14 mouse cellular contexts compared by ENCODE assay signal in the genomic region with DNA sequence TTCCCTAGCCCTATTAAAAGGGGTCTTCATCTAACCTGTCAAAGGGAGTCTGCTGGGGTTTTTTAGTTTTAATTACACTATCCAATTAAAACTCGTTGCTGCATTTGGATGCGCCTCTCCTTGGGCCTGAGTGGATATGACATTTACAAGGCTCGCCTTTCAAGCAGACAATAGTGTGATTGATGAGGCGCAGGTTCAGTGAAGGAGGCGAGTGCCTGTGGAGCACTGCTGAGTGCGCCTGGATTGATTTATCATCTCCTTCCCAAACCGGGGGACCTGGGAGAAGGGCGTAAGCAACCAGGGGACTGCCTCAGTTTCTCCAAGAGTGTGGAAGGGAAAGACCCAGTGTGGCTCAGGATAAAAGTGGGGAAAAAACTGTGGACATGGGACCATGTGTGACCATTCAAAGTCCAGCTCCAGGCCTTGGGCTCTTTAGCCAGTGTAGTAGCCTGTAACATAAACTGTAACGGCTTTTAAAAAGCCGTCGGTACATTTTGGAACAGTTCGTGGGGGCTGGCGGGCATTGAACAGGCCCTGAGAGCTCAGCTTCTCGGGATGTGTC.
DNase-seq lines count a peak whose midpoint lies in the region; ATAC-seq lines count a peak whose summit lies in the region.
"Had no signal": no experiment of that assay in that cellular context is flagged by ENCODE, and none has a peak within 500 bp of the region (broad histone marks: within the 10 kb centered on the region; RNA-seq: fewer than 3 reads in every experiment).

No protein-coding gene starts in this region.

- no peaks in the 10 kb centered on the region for H3K27me3 ChIP-seq in midbrain, embryonic 16.5 days (ENCODE audit: control insufficient read depth, insufficient read depth, low read depth, low read length)
- H3K27me3 ChIP-seq in midbrain, embryonic 13.5 days: no peaks in the 10 kb centered on the region
- no peaks in the 10 kb centered on the region for H3K27me3 ChIP-seq in limb, embryonic 12.5 days
- H3K27me3 ChIP-seq: liver, embryonic 15.5 days had no signal

- no peak for ATAC-seq in midbrain, embryonic 16.5 days
- ATAC-seq in midbrain, embryonic 13.5 days: no peak
- no peak for ATAC-seq in limb, embryonic 12.5 days (ENCODE audit: insufficient number of reproducible peaks, insufficient read depth, low FRiP score, low TSS enrichment, low read depth)

- H3K27ac ChIP-seq in midbrain, embryonic 16.5 days (ENCODE audit: low read length): no peak overlapping the region
- H3K27ac ChIP-seq in midbrain, embryonic 13.5 days: no peak overlapping the region
- no peak overlapping the region for H3K27ac ChIP-seq in limb, embryonic 12.5 days
- H3K27ac ChIP-seq: liver, embryonic 15.5 days had no signal

- H3K36me3 ChIP-seq in midbrain, embryonic 16.5 days (ENCODE audit: control insufficient read depth, insufficient read depth, low read length): no peaks in the 10 kb centered on the region
- H3K36me3 ChIP-seq in midbrain, embryonic 13.5 days: no peaks in the 10 kb centered on the region
- peaks cover 19% of the 10 kb centered on the region for H3K36me3 ChIP-seq in limb, embryonic 12.5 days

- H3K4me1 ChIP-seq in midbrain, embryonic 16.5 days (ENCODE audit: control insufficient read depth, insufficient read depth, low read length): peaks cover 23% of the 10 kb centered on the region
- H3K4me1 ChIP-seq in midbrain, embryonic 13.5 days (replicated peaks): peaks cover 52% of the 10 kb centered on the region
- H3K4me1 ChIP-seq in limb, embryonic 12.5 days (replicated peaks): peaks cover 41% of the 10 kb centered on the region
- H3K4me1 ChIP-seq: liver, embryonic 15.5 days had no signal

- no peak overlapping the region for H3K4me2 ChIP-seq in midbrain, embryonic 16.5 days (ENCODE audit: low read length)
- no peak overlapping the region for H3K4me2 ChIP-seq in midbrain, embryonic 13.5 days (replicated peaks)
- no peak overlapping the region for H3K4me2 ChIP-seq in limb, embryonic 12.5 days
- H3K4me2 ChIP-seq: liver, embryonic 15.5 days had no signal

- H3K9ac ChIP-seq in midbrain, embryonic 16.5 days (ENCODE audit: low read depth, low read length): 0 out of 2 replicates have a peak overlapping the region, but pooled peaks have one; percentile 20
- no peak overlapping the region for H3K9ac ChIP-seq in midbrain, embryonic 13.5 days (replicated peaks)
- H3K9ac ChIP-seq in limb, embryonic 12.5 days (replicated peaks): 0 out of 2 replicates have a peak overlapping the region, but pooled peaks have one; percentile 18
- H3K9ac ChIP-seq: liver, embryonic 15.5 days had no signal

- no peaks in the 10 kb centered on the region for H3K9me3 ChIP-seq in midbrain, embryonic 16.5 days (replicated peaks; ENCODE audit: control insufficient read depth, low read length, poor library complexity, severe bottlenecking)
- H3K9me3 ChIP-seq in midbrain, embryonic 13.5 days: 0 out of 2 replicates have a peak, but pooled peaks cover 4% of the 10 kb centered on the region
- H3K9me3 ChIP-seq in limb, embryonic 12.5 days: no peaks in the 10 kb centered on the region
- H3K9me3 ChIP-seq: liver, embryonic 15.5 days had no signal

- no peak overlapping the region for H3K4me3 ChIP-seq in midbrain, embryonic 16.5 days (ENCODE audit: low read depth, low read length)
- no peak overlapping the region for H3K4me3 ChIP-seq in midbrain, embryonic 13.5 days (replicated peaks)
- H3K4me3 ChIP-seq in limb, embryonic 12.5 days (replicated peaks): no peak overlapping the region
- H3K4me3 ChIP-seq: liver, embryonic 15.5 days had no signal

- 58% methylated on average over 14 of the region's 14 CpGs for WGBS in midbrain, embryonic 16.5 days
- WGBS in midbrain, embryonic 13.5 days: 51% methylated on average over 14 of the region's 14 CpGs
- WGBS in limb, embryonic 12.5 days: 34% methylated on average over 14 of the region's 14 CpGs

- peak; percentile 36 for DNase-seq in adrenal gland, adult 2 months
- DNase-seq in adrenal gland, postnatal 10 days: no peak
- DNase-seq in natural killer cell, adult 2 months (ENCODE audit: low spot score in 2 of 2): no peak
- no peak for DNase-seq in right cerebral cortex, postnatal 4 days
- no peak for DNase-seq in thymus, postnatal 0 days (ENCODE audit: low spot score)
- DNase-seq: cerebellum, adult 8-10 months; kidney, adult 9 months; lung, postnatal 36 days; right cerebral cortex, postnatal 25 days; thymus, adult 18-20 months had no signal
